9 mouse cellular contexts compared by ENCODE assay signal in the genomic region with DNA sequence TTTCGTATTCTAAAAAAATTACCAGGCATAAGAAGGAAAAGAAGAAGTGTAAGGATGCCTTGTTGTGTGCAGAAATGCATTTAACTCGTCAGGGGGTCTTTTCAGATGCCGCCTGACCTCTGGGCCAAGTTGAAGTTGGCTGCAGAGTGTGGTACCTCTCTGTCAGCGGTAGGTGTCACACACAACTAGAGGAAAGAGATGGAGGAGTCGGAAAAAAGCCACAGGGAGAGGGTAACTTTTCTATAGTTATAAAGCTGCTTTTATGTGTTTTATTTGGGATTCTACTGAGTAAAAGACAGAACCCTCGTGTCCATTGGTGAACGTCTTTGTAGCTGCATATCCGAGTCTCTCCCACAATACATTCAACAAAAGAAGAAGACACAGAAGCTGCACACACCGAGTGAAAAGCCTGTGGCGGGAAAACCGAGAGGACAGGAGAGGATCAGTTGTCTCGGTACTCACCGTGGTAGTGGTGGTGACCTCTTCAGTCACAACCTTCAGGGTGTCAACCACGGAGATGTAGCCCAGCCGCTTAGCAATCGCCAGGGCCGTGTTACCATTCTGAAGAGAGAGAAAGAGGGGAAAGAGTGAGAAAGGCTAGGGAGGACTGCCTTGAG.
DNase-seq lines count a peak whose midpoint lies in the region; ATAC-seq and TF ChIP-seq lines count a peak whose summit lies in the region.
"Had no signal": no experiment of that assay in that cellular context is flagged by ENCODE, and none has a peak within 500 bp of the region (broad histone marks: within the 10 kb centered on the region; RNA-seq: fewer than 3 reads in every experiment).

No protein-coding gene starts in this region.

- peak overlapping the region; percentile 67 for H3K9ac ChIP-seq in embryonic facial prominence, embryonic 13.5 days
- peak overlapping the region; percentile 60 for H3K9ac ChIP-seq in intestine, embryonic 16.5 days (ENCODE audit: low read depth, low read length)

- no peaks in the 10 kb centered on the region for H3K9me3 ChIP-seq in embryonic facial prominence, embryonic 13.5 days
- H3K9me3 ChIP-seq in intestine, embryonic 16.5 days (ENCODE audit: control insufficient read depth, low read length), result no peaks in the 10 kb centered on the region

- peaks cover 24% of the 10 kb centered on the region for H3K4me1 ChIP-seq in embryonic facial prominence, embryonic 13.5 days
- H3K4me1 ChIP-seq in intestine, embryonic 16.5 days (ENCODE audit: control insufficient read depth, insufficient read depth, low read length), result no peaks in the 10 kb centered on the region; the same call in 1 of the 2 replicates
- peaks cover 20% of the 10 kb centered on the region for H3K4me1 ChIP-seq in olfactory bulb, adult 2 months (ENCODE audit: control insufficient read depth, insufficient read depth, low read length)
- no peaks in the 10 kb centered on the region for H3K4me1 ChIP-seq in thymus, adult 2 months (replicated peaks; ENCODE audit: control insufficient read depth, insufficient read depth, low read length)

- TF ChIP-seq CTCF in layer of hippocampus, adult 2 months (conservative IDR thresholded peaks at IDR 0.05), result peak; percentile 72
- TF ChIP-seq CTCF in olfactory bulb, adult 2 months (IDR thresholded peaks at IDR 0.05; ENCODE audit: insufficient read depth, low read depth, low read length), result no peak
- no peak for TF ChIP-seq CTCF in thymus, adult 2 months (IDR thresholded peaks at IDR 0.05; ENCODE audit: borderline replicate concordance, control insufficient read depth, extremely low read depth, insufficient read depth, low read length, poor library complexity)

- peak overlapping the region; percentile 46 for H3K4me3 ChIP-seq in layer of hippocampus, adult 2 months
- peak overlapping the region; percentile 38 for H3K4me3 ChIP-seq in embryonic facial prominence, embryonic 13.5 days
- peak overlapping the region; percentile 38 for H3K4me3 ChIP-seq in intestine, embryonic 16.5 days (ENCODE audit: low read length)
- peak overlapping the region; percentile 35 for H3K4me3 ChIP-seq in olfactory bulb, adult 2 months (ENCODE audit: insufficient read depth, low read depth, low read length)
- H3K4me3 ChIP-seq in thymus, adult 2 months (ENCODE audit: control insufficient read depth, insufficient read depth, low read length), result no peak overlapping the region
- H3K4me3 ChIP-seq: myocyte had no signal

- TF ChIP-seq POLR2A in olfactory bulb, adult 2 months (IDR thresholded peaks at IDR 0.05; ENCODE audit: insufficient read depth, low read depth, low read length), result no peak
- TF ChIP-seq POLR2A in thymus, adult 2 months (IDR thresholded peaks at IDR 0.05; ENCODE audit: control insufficient read depth, extremely low read depth, insufficient read depth, low read length, poor library complexity), result no peak

- no peaks in the 10 kb centered on the region for H3K36me3 ChIP-seq in embryonic facial prominence, embryonic 13.5 days
- H3K36me3 ChIP-seq in intestine, embryonic 16.5 days (ENCODE audit: control insufficient read depth, insufficient read depth, low read length), result no peaks in the 10 kb centered on the region
- H3K36me3 ChIP-seq in thymus, adult 2 months (ENCODE audit: control insufficient read depth, insufficient read depth, low read length), result no peaks in the 10 kb centered on the region

- DNase-seq in layer of hippocampus, adult 2 months (ENCODE audit: low spot score in 2 of 2), result no peak
- no peak for DNase-seq in layer of hippocampus, postnatal 25 days (ENCODE audit: extremely low spot score in 1 of 2, low spot score in 1 of 2)
- no peak for DNase-seq in thymus, adult 2 months
- DNase-seq in left cerebral cortex, postnatal 25 days (ENCODE audit: low spot score in 2 of 2), result no peak
- no peak for DNase-seq in adrenal gland, adult 8-10 months

- intact Hi-C loops in left cerebral cortex, postnatal 25 days (cut with DNase I), result loop anchor here (2.0 kb wide), 2 partner anchors 17 kb away; no protein-coding TSS in a partner anchor

- peak overlapping the region; percentile 66 for H3K4me2 ChIP-seq in embryonic facial prominence, embryonic 13.5 days
- H3K4me2 ChIP-seq in intestine, embryonic 16.5 days (ENCODE audit: low read depth, low read length), result peak overlapping the region; percentile 40

- H3K27ac ChIP-seq in layer of hippocampus, adult 2 months, result peak overlapping the region; percentile 92
- H3K27ac ChIP-seq in embryonic facial prominence, embryonic 13.5 days, result peak overlapping the region; percentile 85
- peak overlapping the region; percentile 60 for H3K27ac ChIP-seq in intestine, embryonic 16.5 days (ENCODE audit: low read length)
- H3K27ac ChIP-seq in olfactory bulb, adult 2 months (ENCODE audit: insufficient read depth, low read depth, low read length), result peak overlapping the region; percentile 78
- no peak overlapping the region for H3K27ac ChIP-seq in thymus, adult 2 months (ENCODE audit: control insufficient read depth, insufficient read depth, low read length)

- 11% methylated on average over 17 of the region's 17 CpGs for WGBS in embryonic facial prominence, embryonic 13.5 days
- 22% methylated on average over 17 of the region's 17 CpGs for WGBS in intestine, embryonic 16.5 days
- 11% methylated on average over 17 of the region's 17 CpGs for WGBS in olfactory bulb, adult 2 months
- 22% methylated on average over 17 of the region's 17 CpGs for WGBS in thymus, adult 2 months

- H3K27me3 ChIP-seq in embryonic facial prominence, embryonic 13.5 days, result no peaks in the 10 kb centered on the region
- H3K27me3 ChIP-seq in intestine, embryonic 16.5 days (replicated peaks; ENCODE audit: control insufficient read depth, insufficient read depth, low read length), result no peaks in the 10 kb centered on the region
- H3K27me3 ChIP-seq in thymus, adult 2 months (ENCODE audit: control insufficient read depth, insufficient read depth, low read length), result no peaks in the 10 kb centered on the region

- ATAC-seq in embryonic facial prominence, embryonic 13.5 days (ENCODE audit: insufficient number of reproducible peaks, insufficient read depth, low FRiP score, low TSS enrichment, low read depth), result no peak
- peak; percentile 37; the same call in 1 of the 2 replicates for ATAC-seq in intestine, embryonic 16.5 days
